In genomic region chr14:47532496-47532895, GRCm38 (mm10) we compare ENCODE assay signal across 13 mouse cellular contexts. TPM values are rescaled to one million over a fixed set of nuclear protein-coding genes. Genes with fewer than 3 reads are reported as not detected.
A peak's percentile ranks its signal among the peaks of the same experiment; 100 is the strongest.
DNase-seq lines count a peak whose midpoint lies in the region; ATAC-seq lines count a peak whose summit lies in the region.
"Had no signal": no experiment of that assay in that cellular context is flagged by ENCODE, and none has a peak within 500 bp of the region (broad histone marks: within the 10 kb centered on the region; RNA-seq: fewer than 3 reads in every experiment).

No protein-coding gene starts in this region.

- H3K27ac ChIP-seq in heart, embryonic 11.5 days (ENCODE audit: low read depth, low read length), result peak overlapping the region; percentile 85
- no peak overlapping the region for H3K27ac ChIP-seq in heart, embryonic 12.5 days (ENCODE audit: poor library complexity, severe bottlenecking)
- H3K27ac ChIP-seq in liver, embryonic 15.5 days (replicated peaks), result peak overlapping the region; percentile 97
- H3K27ac ChIP-seq: limb, embryonic 10.5 days had no signal

- no peaks in the 10 kb centered on the region for H3K9me3 ChIP-seq in heart, embryonic 11.5 days (replicated peaks; ENCODE audit: control insufficient read depth, low read length)
- no peaks in the 10 kb centered on the region for H3K9me3 ChIP-seq in heart, embryonic 12.5 days (replicated peaks)
- H3K9me3 ChIP-seq in liver, embryonic 15.5 days (replicated peaks), result no peaks in the 10 kb centered on the region
- H3K9me3 ChIP-seq: limb, embryonic 10.5 days had no signal

- peaks cover 25% of the 10 kb centered on the region for H3K4me1 ChIP-seq in heart, embryonic 11.5 days (ENCODE audit: control insufficient read depth, insufficient read depth, low read length)
- H3K4me1 ChIP-seq in heart, embryonic 12.5 days (replicated peaks), result peaks cover 25% of the 10 kb centered on the region
- H3K4me1 ChIP-seq in liver, embryonic 15.5 days (replicated peaks), result peaks cover 64% of the 10 kb centered on the region

- peak; percentile 7 for DNase-seq in urinary bladder, postnatal 14 days (ENCODE audit: low spot score)
- no peak for DNase-seq in urinary bladder, postnatal 10 days (ENCODE audit: low spot score)
- DNase-seq in spleen, postnatal 14 days (ENCODE audit: low spot score in 2 of 2), result no peak
- no peak for DNase-seq in layer of hippocampus, adult 18-20 months (ENCODE audit: low spot score in 2 of 2)
- DNase-seq in testis, postnatal 14 days (ENCODE audit: low spot score), result no peak
- DNase-seq: cerebellum, adult 11-12 months; forebrain, postnatal 0 days; gastrocnemius, postnatal 25 days; right cerebral cortex, adult 18-20 months had no signal

- H3K27me3 ChIP-seq in heart, embryonic 11.5 days (ENCODE audit: control insufficient read depth, insufficient read depth, low read length), result no peaks in the 10 kb centered on the region
- no peaks in the 10 kb centered on the region for H3K27me3 ChIP-seq in heart, embryonic 12.5 days (replicated peaks)
- H3K27me3 ChIP-seq in liver, embryonic 15.5 days, result no peaks in the 10 kb centered on the region

- no peak overlapping the region for H3K4me3 ChIP-seq in heart, embryonic 11.5 days (ENCODE audit: low read depth, low read length)
- H3K4me3 ChIP-seq in heart, embryonic 12.5 days, result no peak overlapping the region
- H3K4me3 ChIP-seq in liver, embryonic 15.5 days (replicated peaks), result no peak overlapping the region
- H3K4me3 ChIP-seq: limb, embryonic 10.5 days had no signal

- 0 out of 2 replicates have a peak overlapping the region, but pooled peaks have one; percentile 8 for H3K9ac ChIP-seq in heart, embryonic 11.5 days (ENCODE audit: low read depth, low read length)
- no peak overlapping the region for H3K9ac ChIP-seq in heart, embryonic 12.5 days
- 0 out of 2 replicates have a peak overlapping the region, but pooled peaks have one; percentile 44 for H3K9ac ChIP-seq in liver, embryonic 15.5 days
- H3K9ac ChIP-seq: forebrain, postnatal 0 days had no signal

- ATAC-seq in heart, embryonic 11.5 days (replicated peaks; ENCODE audit: insufficient number of reproducible peaks, low FRiP score, low TSS enrichment), result no peak
- ATAC-seq in heart, embryonic 12.5 days (ENCODE audit: insufficient number of reproducible peaks, low FRiP score), result no peak
- ATAC-seq in liver, embryonic 15.5 days (ENCODE audit: insufficient read depth), result no peak
- ATAC-seq: forebrain, postnatal 0 days had no signal

- no peak overlapping the region for H3K4me2 ChIP-seq in heart, embryonic 11.5 days
- H3K4me2 ChIP-seq in heart, embryonic 12.5 days, result no peak overlapping the region
- H3K4me2 ChIP-seq in liver, embryonic 15.5 days, result peak overlapping the region; percentile 57; the same call in 1 of the 2 replicates

- H3K36me3 ChIP-seq in heart, embryonic 11.5 days (ENCODE audit: control insufficient read depth, insufficient read depth, low read length), result peaks cover 2% of the 10 kb centered on the region; the same call in 1 of the 2 replicates
- H3K36me3 ChIP-seq in heart, embryonic 12.5 days, result peaks cover 28% of the 10 kb centered on the region
- peaks cover 37% of the 10 kb centered on the region for H3K36me3 ChIP-seq in liver, embryonic 15.5 days (replicated peaks)

- WGBS in heart, embryonic 11.5 days (ENCODE audit: insufficient replicate concordance), result 75% methylated on average over 1 of the region's 1 CpGs
- 69% methylated on average over 1 of the region's 1 CpGs for WGBS in heart, embryonic 12.5 days
- WGBS in liver, embryonic 15.5 days (ENCODE audit: insufficient replicate concordance), result 71% methylated on average over 1 of the region's 1 CpGs

RNA-seq across cellular contexts. Expression of gene Atg14, which starts 38.0 kb away (rescaled TPM):
- polyA plus RNA-seq in heart, embryonic 11.5 days (2014; fragmentation: Nextera tagmentation; extraction: Ambion mirVana), result 9.6 and 10.1 TPM in 2 replicates
- polyA plus RNA-seq in heart, embryonic 12.5 days (2016; fragmentation: Nextera tagmentation; extraction: Ambion mirVana), result 12.3 TPM in 2 replicates
- 7.4 and 8.9 TPM in 2 replicates for polyA plus RNA-seq in liver, embryonic 15.5 days (2015; fragmentation: Nextera tagmentation; extraction: Ambion mirVana)
- total RNA-seq in layer of hippocampus, adult 18-20 months (2021), result 10 to 100 TPM; 19.9 to 21.1 TPM
